Mouse (Mus musculus) stomach, postnatal 0 days (tissue): ENCODE data around the gene Pmf1.

ENCODE experiments used
- CTCF ChIP-seq: IDR thresholded peaks from 2 replicates; pipeline ENCODE4 v1.5.1; 2016; ENCODE audit warnings: antibody characterized with exemption, low read depth, mild to moderate bottlenecking, moderate library complexity
- EP300 ChIP-seq: optimal IDR thresholded peaks from 2 replicates; pipeline ENCODE3; 2016; ENCODE audit warnings: antibody characterized with exemption

- TF ChIP-seq CTCF (no peak), EP300 (no peak)
Observed at GRCm38 (mm10) chr3:88395288-88395687, 14.8 kb downstream of the Pmf1 start.
